Mouse (Mus musculus) skeletal muscle tissue, postnatal 0 days (tissue): Measurements from ENCODE around the gene Tmem139. TPM values are rescaled to one million over a fixed set of nuclear protein-coding genes. Genes with fewer than 3 reads are reported as not detected.

ENCODE experiments used
- polyA plus RNA-seq: library from polyadenylated mRNA; unstranded; fragments of >200 nt; fragmentation: Nextera tagmentation; extraction: Ambion mirVana; gene quantifications from 2 replicates; pipeline ENCODE4 v1.2.1, GENCODE M21; 2015

Tmem139 gene
- 0.22 TPM in 1 of 2 replicates, not detected in the other for polyA plus RNA-seq

GRCm38 (mm10) chr6:42261524-42262170 is at the start of gene Tmem139:
Tmem139 (plus strand) TSS chr6:42261970.

GRCm38 (mm10) chr6:42215028-42215427 is 46.7 kb upstream of the Tmem139 start, which contains the start of gene Tas2r144:
Tas2r144 (plus strand) TSS chr6:42215328.

GRCm38 (mm10) chr6:42245711-42246353 is 15.9 kb upstream of the Tmem139 start, which contains the start of gene Gstk1:
Gstk1 (plus strand) TSS chr6:42245935.

GRCm38 (mm10) chr6:42264626-42265312 is 3.0 kb downstream of the Tmem139 start, which contains the start of gene Casp2:
Casp2 (plus strand) TSS chr6:42264985.

GRCm38 (mm10) chr6:42286448-42286847 is 24.7 kb downstream of the Tmem139 start, which contains the start of gene Clcn1:
Clcn1 (plus strand) TSS chr6:42286685.

Other genes starting within 250 kb of the Tmem139 start
- not detected in 2 replicates for gene Sva, start 223.6 kb upstream of the Tmem139 start, polyA plus RNA-seq
- gene Tas2r139, start 121.0 kb upstream of the Tmem139 start, polyA plus RNA-seq, result not detected in 2 replicates
- not detected in 2 replicates for gene Tas2r144, start 46.6 kb upstream of the Tmem139 start, polyA plus RNA-seq
- 10.9 and 13.3 TPM in 2 replicates for gene Gstk1, start 16.0 kb upstream of the Tmem139 start, polyA plus RNA-seq
- 10.2 and 10.5 TPM in 2 replicates for gene Casp2, start 3.0 kb downstream of the Tmem139 start, polyA plus RNA-seq
- 9.9 and 12.2 TPM in 2 replicates for gene Clcn1, start 24.7 kb downstream of the Tmem139 start, polyA plus RNA-seq
- gene Fam131b, start 62.7 kb downstream of the Tmem139 start, polyA plus RNA-seq, result 0.10 and 0.14 TPM in 2 replicates
- 112 and 117 TPM in 2 replicates for gene Zyx, start 87.7 kb downstream of the Tmem139 start, polyA plus RNA-seq
- 0.71 and 1.4 TPM in 2 replicates for gene Epha1, start 111.3 kb downstream of the Tmem139 start, polyA plus RNA-seq
- not detected in 2 replicates for gene Tas2r143, start 138.3 kb downstream of the Tmem139 start, polyA plus RNA-seq
- gene Tas2r135, start 143.5 kb downstream of the Tmem139 start, polyA plus RNA-seq, result not detected in 2 replicates
- not detected in 2 replicates for gene Tas2r126, start 172.6 kb downstream of the Tmem139 start, polyA plus RNA-seq
- not detected in 2 replicates for gene Olfr458, start 203.2 kb downstream of the Tmem139 start, polyA plus RNA-seq
- gene Olfr457, start 214.4 kb downstream of the Tmem139 start, polyA plus RNA-seq, result 0.02 TPM in 1 of 2 replicates, not detected in the other
- not detected in 2 replicates for gene Olfr456, start 225.2 kb downstream of the Tmem139 start, polyA plus RNA-seq